Mouse (Mus musculus): ENCODE data around the gene Epha4. TPM values are rescaled to one million over a fixed set of nuclear protein-coding genes. Genes with fewer than 3 reads are reported as not detected.
A peak's percentile ranks its signal among the peaks of the same experiment; 100 is the strongest.

Gene Epha4
- total and polyA plus RNA-seq, 2 experiments from 2014 or later = 36.0 to 107 TPM

- no peak for TF ChIP-seq CTCF (IDR thresholded peaks at IDR 0.05; ENCODE audit: low read depth)
- no peaks in the 10 kb centered on the region for H3K27me3 ChIP-seq (ENCODE audit: insufficient read depth, low read length)
- H3K9ac ChIP-seq (replicated peaks; ENCODE audit: low read length) = no peak overlapping the region
- no peaks in the 10 kb centered on the region for H3K36me3 ChIP-seq (ENCODE audit: insufficient read depth, low read length)
- H3K4me2 ChIP-seq (ENCODE audit: low read depth, low read length) = no peak overlapping the region
- no peak for DNase-seq (ENCODE audit: low spot score)
- H3K4me3 ChIP-seq (ENCODE audit: low read length) = no peak overlapping the region
- H3K27ac ChIP-seq = no peak overlapping the region
- ATAC-seq = no peak
- 27% methylated on average over 10 of the region's 10 CpGs for WGBS
- peaks cover 27% of the 10 kb centered on the region for H3K4me1 ChIP-seq (ENCODE audit: insufficient read depth, low read length)
- H3K9me3 ChIP-seq (ENCODE audit: low read length) = no peaks in the 10 kb centered on the region
These were observed 74.4 kb downstream of the Epha4 start for GRCm38 (mm10) chr1:77440512-77440911.

DNA sequence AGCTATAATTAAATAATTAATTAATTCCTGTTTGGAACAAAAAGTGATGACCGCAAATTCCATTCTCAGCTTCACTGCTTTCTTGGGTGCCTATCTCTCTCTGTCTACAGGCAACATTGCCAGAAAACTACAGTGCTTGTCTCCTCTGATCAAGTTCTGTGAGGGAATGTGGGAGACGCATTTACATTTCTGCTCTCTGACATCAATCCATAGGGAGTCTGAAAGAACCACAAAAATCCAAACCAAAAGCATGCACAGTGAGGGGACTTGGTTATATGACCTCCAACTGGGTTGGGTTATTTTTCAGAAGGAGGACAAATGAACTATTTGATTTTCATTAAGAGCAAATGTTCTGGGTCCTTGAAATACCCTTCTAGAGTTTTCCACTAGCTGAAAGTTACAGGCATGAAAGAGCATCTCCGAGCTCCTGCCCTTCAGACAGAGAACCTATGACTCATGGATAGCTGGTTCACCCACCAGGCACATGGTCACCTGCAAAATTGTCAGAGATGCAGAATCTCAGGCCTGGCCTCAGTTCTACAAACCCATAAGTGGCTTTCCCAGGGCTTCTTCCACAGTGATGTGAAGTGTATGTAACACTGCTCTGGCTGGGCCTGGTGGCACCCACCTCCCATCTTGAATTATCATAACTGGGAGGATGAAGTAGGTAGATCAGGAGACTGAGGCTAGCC is 75.4 kb downstream of the Epha4 start:
- no peak for TF ChIP-seq CTCF (IDR thresholded peaks at IDR 0.05; ENCODE audit: low read depth)
- ATAC-seq (no peak), DNase-seq (ENCODE audit: low spot score) (no peak)
- WGBS = 82% methylated on average over 3 of the region's 3 CpGs
- Histone ChIP-seq H3K9ac (replicated peaks; ENCODE audit: low read length) (no peak overlapping the region), H3K4me3 (ENCODE audit: low read length) (no peak overlapping the region), H3K9me3 (ENCODE audit: low read length) (no peaks in the 10 kb centered on the region), H3K36me3 (ENCODE audit: insufficient read depth, low read length) (no peaks in the 10 kb centered on the region), H3K27me3 (ENCODE audit: insufficient read depth, low read length) (no peaks in the 10 kb centered on the region), H3K27ac (no peak overlapping the region), H3K4me2 (ENCODE audit: low read depth, low read length) (no peak overlapping the region), H3K4me1 (ENCODE audit: insufficient read depth, low read length) (peaks cover 27% of the 10 kb centered on the region; the same call in 1 of the 2 replicates)

GRCm38 (mm10) chr1:77438639-77439038 is 76.2 kb downstream of the Epha4 start:
- Histone ChIP-seq H3K4me2 (ENCODE audit: low read depth, low read length) (no peak overlapping the region), H3K4me3 (ENCODE audit: low read length) (no peak overlapping the region), H3K27me3 (ENCODE audit: insufficient read depth, low read length) (no peaks in the 10 kb centered on the region), H3K4me1 (ENCODE audit: insufficient read depth, low read length) (peaks cover 27% of the 10 kb centered on the region; the same call in 1 of the 2 replicates), H3K9me3 (ENCODE audit: low read length) (no peaks in the 10 kb centered on the region), H3K27ac (no peak overlapping the region), H3K36me3 (ENCODE audit: insufficient read depth, low read length) (no peaks in the 10 kb centered on the region), H3K9ac (replicated peaks; ENCODE audit: low read length) (no peak overlapping the region)
- ATAC-seq (no peak), DNase-seq (ENCODE audit: low spot score) (no peak)
- no peak for TF ChIP-seq CTCF (IDR thresholded peaks at IDR 0.05; ENCODE audit: low read depth)
- WGBS = 78% methylated on average over 4 of the region's 4 CpGs

- H3K9ac ChIP-seq (replicated peaks; ENCODE audit: low read length) = no peak overlapping the region
- H3K4me3 ChIP-seq (ENCODE audit: low read length) = no peak overlapping the region
- peaks cover 27% of the 10 kb centered on the region; the same call in 1 of the 2 replicates for H3K4me1 ChIP-seq (ENCODE audit: insufficient read depth, low read length)
- 60% methylated on average over 10 of the region's 10 CpGs for WGBS
- ATAC-seq (no peak), DNase-seq (ENCODE audit: low spot score) (no peak)
- no peaks in the 10 kb centered on the region for H3K9me3 ChIP-seq (ENCODE audit: low read length)
- no peak overlapping the region for H3K27ac ChIP-seq
- H3K36me3 ChIP-seq (ENCODE audit: insufficient read depth, low read length) = no peaks in the 10 kb centered on the region
- TF ChIP-seq CTCF (IDR thresholded peaks at IDR 0.05; ENCODE audit: low read depth) = no peak
- no peaks in the 10 kb centered on the region for H3K27me3 ChIP-seq (ENCODE audit: insufficient read depth, low read length)
- no peak overlapping the region for H3K4me2 ChIP-seq (ENCODE audit: low read depth, low read length)
These were observed 76.8 kb downstream of the Epha4 start for GRCm38 (mm10) chr1:77437881-77438610.

- Histone ChIP-seq H3K4me3 (ENCODE audit: low read length) (no peak overlapping the region), H3K4me1 (ENCODE audit: insufficient read depth, low read length) (peaks cover 11% of the 10 kb centered on the region; the same call in 1 of the 2 replicates), H3K27ac (no peak overlapping the region), H3K9me3 (ENCODE audit: low read length) (no peaks in the 10 kb centered on the region), H3K27me3 (ENCODE audit: insufficient read depth, low read length) (no peaks in the 10 kb centered on the region), H3K9ac (replicated peaks; ENCODE audit: low read length) (no peak overlapping the region), H3K36me3 (ENCODE audit: insufficient read depth, low read length) (no peaks in the 10 kb centered on the region), H3K4me2 (ENCODE audit: low read depth, low read length) (no peak overlapping the region)
- WGBS = 13% methylated on average over 4 of the region's 4 CpGs
- no peak for DNase-seq (ENCODE audit: low spot score)
- ATAC-seq = no peak
- TF ChIP-seq CTCF (IDR thresholded peaks at IDR 0.05; ENCODE audit: low read depth) = no peak
These were observed 79.8 kb downstream of the Epha4 start for GRCm38 (mm10) chr1:77435045-77435444.

DNA sequence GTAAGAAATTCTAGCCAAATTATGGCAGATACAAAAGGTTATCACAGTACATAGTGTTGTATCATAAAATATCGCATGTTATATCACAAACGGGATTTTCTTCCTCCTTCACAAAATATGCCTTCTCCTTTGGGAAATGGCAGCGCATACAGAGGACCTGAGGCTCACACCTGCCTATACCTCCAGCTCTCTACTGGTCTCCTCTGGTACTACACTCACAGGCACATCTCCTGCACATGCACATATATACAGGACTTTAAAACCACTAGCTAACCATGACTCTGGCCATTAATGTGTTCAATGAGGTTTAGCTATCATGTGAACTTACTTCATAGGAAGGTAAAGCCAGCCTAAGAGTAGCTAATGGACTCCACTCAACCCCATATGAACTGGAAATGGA is 81.7 kb downstream of the Epha4 start:
- DNase-seq (ENCODE audit: low spot score) (no peak), ATAC-seq (no peak)
- 0 out of 2 replicates have a peak, but pooled peaks have one; percentile 4 for TF ChIP-seq CTCF (IDR thresholded peaks at IDR 0.05; ENCODE audit: low read depth)
- 90% methylated on average over 3 of the region's 3 CpGs for WGBS
- Histone ChIP-seq H3K4me2 (ENCODE audit: low read depth, low read length) (no peak overlapping the region), H3K27ac (no peak overlapping the region), H3K9ac (replicated peaks; ENCODE audit: low read length) (no peak overlapping the region), H3K4me3 (ENCODE audit: low read length) (no peak overlapping the region), H3K27me3 (ENCODE audit: insufficient read depth, low read length) (no peaks in the 10 kb centered on the region), H3K9me3 (ENCODE audit: low read length) (no peaks in the 10 kb centered on the region), H3K4me1 (ENCODE audit: insufficient read depth, low read length) (peaks cover 8% of the 10 kb centered on the region; the same call in 1 of the 2 replicates), H3K36me3 (ENCODE audit: insufficient read depth, low read length) (no peaks in the 10 kb centered on the region)

DNA sequence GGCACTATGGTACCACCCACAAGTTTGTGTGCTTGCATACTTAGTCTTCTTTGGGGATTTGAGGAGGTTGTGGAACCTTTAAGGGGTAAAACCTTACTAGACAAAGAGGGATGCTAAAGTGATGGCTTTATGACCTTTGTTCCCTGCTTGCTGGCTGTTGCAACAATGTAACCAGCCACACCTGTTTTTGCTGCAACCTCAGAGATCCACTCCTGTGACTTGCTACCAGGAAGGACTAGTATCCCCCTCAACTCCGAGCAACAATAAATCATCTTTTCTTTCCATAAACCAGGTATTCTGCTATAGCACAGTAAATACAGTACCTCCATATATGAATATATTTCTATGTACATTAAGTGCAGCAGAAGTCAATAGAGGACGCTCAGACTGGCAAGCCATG is 82.4 kb downstream of the Epha4 start:
- Histone ChIP-seq H3K27me3 (ENCODE audit: insufficient read depth, low read length) (no peaks in the 10 kb centered on the region), H3K9me3 (ENCODE audit: low read length) (no peaks in the 10 kb centered on the region), H3K4me2 (ENCODE audit: low read depth, low read length) (no peak overlapping the region), H3K36me3 (ENCODE audit: insufficient read depth, low read length) (no peaks in the 10 kb centered on the region), H3K27ac (no peak overlapping the region), H3K4me3 (ENCODE audit: low read length) (no peak overlapping the region), H3K9ac (replicated peaks; ENCODE audit: low read length) (no peak overlapping the region), H3K4me1 (ENCODE audit: insufficient read depth, low read length) (peaks cover 6% of the 10 kb centered on the region; the same call in 1 of the 2 replicates)
- DNase-seq (ENCODE audit: low spot score) = no peak
- TF ChIP-seq CTCF (IDR thresholded peaks at IDR 0.05; ENCODE audit: low read depth) = no peak
- 93% methylated on average over 2 of the region's 2 CpGs for WGBS
- no peak for ATAC-seq

Measured in hindbrain, postnatal 0 days (tissue).